In the genomic region with DNA sequence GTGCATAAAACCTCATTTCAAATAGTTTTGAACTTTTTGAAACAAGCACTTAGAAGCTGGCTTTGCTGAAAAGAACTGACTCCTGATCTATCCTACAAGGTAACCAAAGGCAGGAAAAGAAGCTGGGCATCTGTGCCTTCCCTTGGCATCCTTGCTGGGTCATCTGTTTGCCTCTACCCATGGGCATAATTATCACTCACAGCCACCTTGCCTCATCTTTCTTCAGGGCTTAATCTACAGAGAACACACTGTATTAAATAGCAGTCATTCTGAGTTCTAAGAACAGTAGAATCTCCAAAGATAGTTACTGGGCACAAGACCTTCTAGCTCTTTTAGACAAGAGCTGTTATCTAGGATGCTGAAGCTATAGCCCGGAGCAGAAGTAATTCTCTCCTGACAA, we compare ENCODE assay signal across 29 mouse cellular contexts.
"Had no signal": no experiment of that assay in that cellular context is flagged by ENCODE, and none has a peak within 500 bp of the region (broad histone marks: within the 10 kb centered on the region; RNA-seq: fewer than 3 reads in every experiment).

No protein-coding gene starts in this region.

- H3K9me3 ChIP-seq: limb, embryonic 10.5 days; limb, embryonic 12.5 days; limb, embryonic 13.5 days; limb, embryonic 15.5 days; liver, embryonic 12.5 days; liver, embryonic 13.5 days; liver, embryonic 15.5 days; lung, embryonic 15.5 days; megakaryocyte, embryonic 14.5 days; midbrain, embryonic 10.5 days; midbrain, embryonic 12.5 days; midbrain, embryonic 13.5 days; midbrain, embryonic 15.5 days had no signal

- H3K9ac ChIP-seq: limb, embryonic 12.5 days; limb, embryonic 13.5 days; limb, embryonic 15.5 days; liver, embryonic 12.5 days; liver, embryonic 13.5 days; liver, embryonic 14.5 days; liver, embryonic 15.5 days; liver, postnatal 0 days; lung, embryonic 14.5 days; lung, embryonic 15.5 days; midbrain, embryonic 12.5 days; midbrain, embryonic 13.5 days; midbrain, embryonic 15.5 days had no signal

- H3K27me3 ChIP-seq: limb, embryonic 12.5 days; limb, embryonic 13.5 days; limb, embryonic 15.5 days; liver, embryonic 12.5 days; liver, embryonic 13.5 days; liver, embryonic 15.5 days; lung, embryonic 15.5 days; megakaryocyte, embryonic 14.5 days; midbrain, embryonic 12.5 days; midbrain, embryonic 13.5 days; midbrain, embryonic 15.5 days had no signal

- ATAC-seq: liver, embryonic 12.5 days; liver, postnatal 0 days; lung, postnatal 0 days; midbrain, embryonic 13.5 days; midbrain, embryonic 15.5 days; midbrain, embryonic 16.5 days had no signal

- H3K36me3 ChIP-seq: limb, embryonic 10.5 days; limb, embryonic 12.5 days; limb, embryonic 13.5 days; limb, embryonic 15.5 days; liver, embryonic 12.5 days; liver, embryonic 13.5 days; liver, embryonic 15.5 days; lung, embryonic 15.5 days; midbrain, embryonic 10.5 days; midbrain, embryonic 12.5 days; midbrain, embryonic 13.5 days; midbrain, embryonic 15.5 days had no signal

- H3K4me3 ChIP-seq: left cerebral cortex, adult 2 months; limb, embryonic 10.5 days; limb, embryonic 12.5 days; limb, embryonic 13.5 days; limb, embryonic 15.5 days; liver, embryonic 12.5 days; liver, embryonic 13.5 days; liver, embryonic 15.5 days; lung, embryonic 15.5 days; megakaryocyte, embryonic 14.5 days; midbrain, embryonic 10.5 days; midbrain, embryonic 12.5 days; midbrain, embryonic 13.5 days; midbrain, embryonic 15.5 days; myocyte had no signal

- H3K4me1 ChIP-seq: limb, embryonic 15.5 days; liver, embryonic 12.5 days; liver, embryonic 13.5 days; liver, embryonic 15.5 days; lung, embryonic 15.5 days; megakaryocyte, embryonic 14.5 days; midbrain, embryonic 10.5 days; midbrain, embryonic 12.5 days; midbrain, embryonic 15.5 days had no signal

- DNase-seq: liver; liver, embryonic 13.5 days; liver, postnatal 0 days; lung, adult 18-20 months; lung, adult 2 months; lung, embryonic 14.5 days; lung, postnatal 10 days; lung, postnatal 14 days; lung, postnatal 36 days; lung, postnatal 4 days; midbrain, embryonic 14.5 days had no signal

- H3K27ac ChIP-seq: left cerebral cortex, adult 2 months; limb, embryonic 10.5 days; limb, embryonic 12.5 days; limb, embryonic 13.5 days; limb, embryonic 15.5 days; liver, embryonic 12.5 days; liver, embryonic 13.5 days; liver, embryonic 14.5 days; liver, embryonic 15.5 days; lung, embryonic 15.5 days; macrophage; midbrain, embryonic 10.5 days; midbrain, embryonic 12.5 days; midbrain, embryonic 13.5 days; midbrain, embryonic 15.5 days had no signal
